Mouse (Mus musculus) embryonic fibroblast, embryonic 13.5 days (primary cell): ENCODE results near the gene Vps37d.

Source experiments
- CTCF ChIP-seq: IDR thresholded peaks from 2 replicates; pipeline ENCODE4 v1.5.1; 2011; ENCODE audit warnings: mild to moderate bottlenecking, control low read depth, low read length, moderate library complexity, borderline replicate concordance; ENCODE audit not compliant: insufficient read depth
- POLR2A ChIP-seq: IDR thresholded peaks from 2 replicates; pipeline ENCODE4 v1.6.1; 2011; ENCODE audit warnings: low read depth, mild to moderate bottlenecking, control low read depth, low read length, moderate library complexity

GRCm38 (mm10) chr5:135089653-135090052, 11.6 kb upstream of the Vps37d start, which contains the start of gene Mlxipl:
- no peak for TF ChIP-seq CTCF
- no peak for TF ChIP-seq POLR2A
